Mouse (Mus musculus): ENCODE measurements around the gene Hoxa3. TPM values are rescaled to one million over a fixed set of nuclear protein-coding genes. Genes with fewer than 3 reads are reported as not detected.

Gene Hoxa3
- polyA plus RNA-seq, 1 experiment from 2014 or later: 3.4 TPM

GRCm38 (mm10) chr6:52170898-52171223 is 42.3 kb downstream of the Hoxa3 start:
- Histone ChIP-seq H3K27ac (ENCODE audit: low read depth, low read length) (peak overlapping the region; percentile 37; the same call in 1 of the 2 replicates), H3K4me2 (replicated peaks; ENCODE audit: low read depth) (peak overlapping the region; percentile 49), H3K9ac (ENCODE audit: low read depth, low read length) (0 out of 2 replicates have a peak overlapping the region, but pooled peaks have one; percentile 32), H3K27me3 (replicated peaks; ENCODE audit: control insufficient read depth, insufficient read depth, low read length) (peaks cover 20% of the 10 kb centered on the region), H3K4me1 (replicated peaks; ENCODE audit: control insufficient read depth, insufficient read depth, low read length) (no peaks in the 10 kb centered on the region), H3K36me3 (ENCODE audit: control insufficient read depth, insufficient read depth) (no peaks in the 10 kb centered on the region; the same call in 1 of the 2 replicates), H3K4me3 (ENCODE audit: low read depth, low read length) (no peak overlapping the region), H3K9me3 (ENCODE audit: control insufficient read depth) (no peaks in the 10 kb centered on the region)
- TF ChIP-seq CTCF (IDR thresholded peaks at IDR 0.05; ENCODE audit: low read depth): no peak
- no peak for ATAC-seq
- 71% methylated on average over 5 of the region's 5 CpGs for WGBS

- peak overlapping the region; percentile 37 for H3K27ac ChIP-seq (ENCODE audit: low read depth, low read length)
- no peak overlapping the region for H3K4me3 ChIP-seq (ENCODE audit: low read depth, low read length)
- 60% methylated on average over 39 of the region's 40 CpGs for WGBS
- H3K36me3 ChIP-seq (ENCODE audit: control insufficient read depth, insufficient read depth): no peaks in the 10 kb centered on the region; the same call in 1 of the 2 replicates
- H3K4me2 ChIP-seq (replicated peaks; ENCODE audit: low read depth): peak overlapping the region; percentile 49
- H3K9me3 ChIP-seq (ENCODE audit: control insufficient read depth): no peaks in the 10 kb centered on the region
- ATAC-seq: no peak
- H3K4me1 ChIP-seq (replicated peaks; ENCODE audit: control insufficient read depth, insufficient read depth, low read length): no peaks in the 10 kb centered on the region
- peak overlapping the region; percentile 32; the same call in 1 of the 2 replicates for H3K9ac ChIP-seq (ENCODE audit: low read depth, low read length)
- H3K27me3 ChIP-seq (replicated peaks; ENCODE audit: control insufficient read depth, insufficient read depth, low read length): peaks cover 21% of the 10 kb centered on the region
- no peak for TF ChIP-seq CTCF (IDR thresholded peaks at IDR 0.05; ENCODE audit: low read depth)
These were observed 42.8 kb downstream of the Hoxa3 start for GRCm38 (mm10) chr6:52170166-52170897.

GRCm38 (mm10) chr6:52169499-52170165 is 43.5 kb downstream of the Hoxa3 start:
- H3K36me3 ChIP-seq (ENCODE audit: control insufficient read depth, insufficient read depth): no peaks in the 10 kb centered on the region; the same call in 1 of the 2 replicates
- no peak overlapping the region for H3K9ac ChIP-seq (ENCODE audit: low read depth, low read length)
- peaks cover 21% of the 10 kb centered on the region for H3K27me3 ChIP-seq (replicated peaks; ENCODE audit: control insufficient read depth, insufficient read depth, low read length)
- TF ChIP-seq CTCF (IDR thresholded peaks at IDR 0.05; ENCODE audit: low read depth): no peak
- H3K9me3 ChIP-seq (ENCODE audit: control insufficient read depth): no peaks in the 10 kb centered on the region
- H3K4me3 ChIP-seq (ENCODE audit: low read depth, low read length): no peak overlapping the region
- ATAC-seq: no peak
- no peak overlapping the region for H3K27ac ChIP-seq (ENCODE audit: low read depth, low read length)
- WGBS: 61% methylated on average over 16 of the region's 16 CpGs
- no peaks in the 10 kb centered on the region for H3K4me1 ChIP-seq (replicated peaks; ENCODE audit: control insufficient read depth, insufficient read depth, low read length)
- peak overlapping the region; percentile 49 for H3K4me2 ChIP-seq (replicated peaks; ENCODE audit: low read depth)

- H3K27me3 ChIP-seq (replicated peaks; ENCODE audit: control insufficient read depth, insufficient read depth, low read length): peaks cover 26% of the 10 kb centered on the region
- no peaks in the 10 kb centered on the region for H3K4me1 ChIP-seq (replicated peaks; ENCODE audit: control insufficient read depth, insufficient read depth, low read length)
- ATAC-seq: no peak
- no peak for TF ChIP-seq CTCF (IDR thresholded peaks at IDR 0.05; ENCODE audit: low read depth)
- H3K4me3 ChIP-seq (ENCODE audit: low read depth, low read length): peak overlapping the region; percentile 19
- peak overlapping the region; percentile 38 for H3K9ac ChIP-seq (ENCODE audit: low read depth, low read length)
- whole genome bisulfite sequencing: 51% methylated on average over 42 of the region's 42 CpGs
- H3K36me3 ChIP-seq (ENCODE audit: control insufficient read depth, insufficient read depth): no peaks in the 10 kb centered on the region; the same call in 1 of the 2 replicates
- no peaks in the 10 kb centered on the region for H3K9me3 ChIP-seq (ENCODE audit: control insufficient read depth)
- peak overlapping the region; percentile 63 for H3K4me2 ChIP-seq (replicated peaks; ENCODE audit: low read depth)
- H3K27ac ChIP-seq (ENCODE audit: low read depth, low read length): peak overlapping the region; percentile 62; the same call in 1 of the 2 replicates
These were observed 44.7 kb downstream of the Hoxa3 start for GRCm38 (mm10) chr6:52168191-52169055.

- peak overlapping the region; percentile 63 for H3K4me2 ChIP-seq (replicated peaks; ENCODE audit: low read depth)
- H3K4me1 ChIP-seq (replicated peaks; ENCODE audit: control insufficient read depth, insufficient read depth, low read length): no peaks in the 10 kb centered on the region
- H3K9ac ChIP-seq (ENCODE audit: low read depth, low read length): peak overlapping the region; percentile 0; the same call in 1 of the 2 replicates
- no peak for TF ChIP-seq CTCF (IDR thresholded peaks at IDR 0.05; ENCODE audit: low read depth)
- no peaks in the 10 kb centered on the region for H3K9me3 ChIP-seq (ENCODE audit: control insufficient read depth)
- peak overlapping the region; percentile 19 for H3K4me3 ChIP-seq (ENCODE audit: low read depth, low read length)
- peak overlapping the region; percentile 62 for H3K27ac ChIP-seq (ENCODE audit: low read depth, low read length)
- peaks cover 33% of the 10 kb centered on the region for H3K27me3 ChIP-seq (replicated peaks; ENCODE audit: control insufficient read depth, insufficient read depth, low read length)
- WGBS: 65% methylated on average over 14 of the region's 14 CpGs
- H3K36me3 ChIP-seq (ENCODE audit: control insufficient read depth, insufficient read depth): no peaks in the 10 kb centered on the region; the same call in 1 of the 2 replicates
- no peak for ATAC-seq
These were observed 45.4 kb downstream of the Hoxa3 start for GRCm38 (mm10) chr6:52167736-52168161.
